Mouse (Mus musculus) ES-Bruce4 (cell line): Measurements from ENCODE around the gene Rps27l.

Experiments
- CTCF ChIP-seq: IDR thresholded peaks from one replicate; pipeline ENCODE4 v1.8.1; 2011; ENCODE audit warnings: low read depth, low read length
- POLR2A ChIP-seq: IDR thresholded peaks from one replicate; pipeline ENCODE4 v1.8.1; 2011; ENCODE audit warnings: low read length; ENCODE audit not compliant: insufficient read depth

DNA sequence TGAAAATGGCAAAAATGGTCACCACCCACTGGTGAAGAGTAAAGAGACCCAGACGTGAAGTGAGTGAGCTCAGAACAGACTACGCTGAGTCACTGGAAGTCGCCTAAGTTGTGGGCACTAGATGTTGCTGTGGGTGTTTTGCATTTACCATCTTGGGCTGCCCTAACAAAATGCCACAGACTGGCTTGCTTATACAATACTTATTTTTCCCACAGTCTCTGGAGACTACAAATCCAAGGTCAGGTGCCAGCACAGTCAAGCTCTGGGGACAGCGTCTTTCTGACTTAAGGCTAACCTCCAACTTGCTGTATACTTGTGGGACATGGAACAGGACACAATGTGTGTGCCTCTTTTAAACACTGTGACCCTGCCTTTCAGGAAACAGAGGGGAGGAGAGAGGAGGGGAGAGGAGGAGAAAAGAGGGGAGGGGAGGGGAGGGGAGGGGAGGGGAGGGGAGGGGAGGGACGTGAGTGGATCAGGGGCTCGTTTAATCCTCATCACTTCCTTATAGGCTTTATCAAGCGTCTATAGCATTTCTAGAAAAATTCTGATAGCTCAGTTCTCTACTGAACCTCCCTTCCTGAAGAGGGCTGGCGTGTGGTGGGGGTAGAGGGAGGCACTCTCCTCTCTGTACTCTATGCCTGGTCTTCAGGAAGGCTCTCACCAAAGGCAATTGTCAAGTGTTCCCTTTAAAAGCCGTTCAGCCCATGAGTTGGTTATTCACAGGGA, 45.3 kb downstream of the Rps27l start:
- TF ChIP-seq POLR2A (no peak), CTCF (no peak)
